Mouse (Mus musculus) lung, embryonic 15.5 days (tissue): ENCODE measurements around the gene Megf8. TPM values are rescaled to one million over a fixed set of nuclear protein-coding genes. Genes with fewer than 3 reads are reported as not detected.

Source experiments
- ATAC-seq: fragments of 200-750 bp; cut with Nextera tagmentation; 2 replicates; pipeline ENCODE4 v1.8.0; 2017; ENCODE audit warnings: moderate number of reproducible peaks, borderline replicate concordance; ENCODE audit not compliant: low FRiP score, low TSS enrichment; ENCODE audit errors: extremely low read depth
- H3K27ac ChIP-seq: fragments of 300-500 bp; sonication (generic); 2 replicates; pipeline ENCODE4 v1.5.1; 2015; ENCODE audit warnings: moderate library complexity, mild to moderate bottlenecking, inconsistent platforms
- H3K27me3 ChIP-seq: fragments of 300-500 bp; sonication (generic); 2 replicates; pipeline ENCODE4 v1.6.1; 2015; ENCODE audit warnings: inconsistent platforms
- H3K36me3 ChIP-seq: fragments of 300-500 bp; sonication (generic); 2 replicates; pipeline ENCODE4 v1.6.1; 2015; ENCODE audit warnings: inconsistent platforms
- H3K4me1 ChIP-seq: fragments of 300-500 bp; sonication (generic); 2 replicates; pipeline ENCODE4 v1.6.1; 2015; ENCODE audit warnings: inconsistent platforms
- H3K4me2 ChIP-seq: fragments of 300-500 bp; sonication (generic); 2 replicates; pipeline ENCODE4 v1.6.1; 2015; ENCODE audit warnings: inconsistent platforms, mild to moderate bottlenecking, moderate library complexity
- H3K4me3 ChIP-seq: fragments of 300-500 bp; sonication (generic); 2 replicates; pipeline ENCODE4 v1.5.1; 2015; ENCODE audit warnings: mild to moderate bottlenecking, inconsistent platforms
- H3K9ac ChIP-seq: fragments of 300-500 bp; sonication (generic); 2 replicates; pipeline ENCODE4 v1.6.1; 2015; ENCODE audit warnings: inconsistent platforms
- H3K9me3 ChIP-seq: fragments of 300-500 bp; sonication (generic); 2 replicates; pipeline ENCODE4 v1.6.1; 2016; ENCODE audit warnings: inconsistent platforms
- WGBS: fragments of 180-500 bp; shearing (Covaris S2); methylation state at CpG from one replicate; pipeline ENCODE4 v1.1.7; 2015; 5-methylcytosine and 5-hydroxymethylcytosine counted together
- polyA plus RNA-seq: library from polyadenylated mRNA; unstranded; fragments of >200 nt; fragmentation: Nextera tagmentation; extraction: Ambion mirVana; gene quantifications from 2 replicates; pipeline ENCODE4 v1.2.1, GENCODE M21; 2015

The Megf8 gene
- polyA plus RNA-seq, 1 experiment from 2014 or later, result 13.5 TPM

DNA sequence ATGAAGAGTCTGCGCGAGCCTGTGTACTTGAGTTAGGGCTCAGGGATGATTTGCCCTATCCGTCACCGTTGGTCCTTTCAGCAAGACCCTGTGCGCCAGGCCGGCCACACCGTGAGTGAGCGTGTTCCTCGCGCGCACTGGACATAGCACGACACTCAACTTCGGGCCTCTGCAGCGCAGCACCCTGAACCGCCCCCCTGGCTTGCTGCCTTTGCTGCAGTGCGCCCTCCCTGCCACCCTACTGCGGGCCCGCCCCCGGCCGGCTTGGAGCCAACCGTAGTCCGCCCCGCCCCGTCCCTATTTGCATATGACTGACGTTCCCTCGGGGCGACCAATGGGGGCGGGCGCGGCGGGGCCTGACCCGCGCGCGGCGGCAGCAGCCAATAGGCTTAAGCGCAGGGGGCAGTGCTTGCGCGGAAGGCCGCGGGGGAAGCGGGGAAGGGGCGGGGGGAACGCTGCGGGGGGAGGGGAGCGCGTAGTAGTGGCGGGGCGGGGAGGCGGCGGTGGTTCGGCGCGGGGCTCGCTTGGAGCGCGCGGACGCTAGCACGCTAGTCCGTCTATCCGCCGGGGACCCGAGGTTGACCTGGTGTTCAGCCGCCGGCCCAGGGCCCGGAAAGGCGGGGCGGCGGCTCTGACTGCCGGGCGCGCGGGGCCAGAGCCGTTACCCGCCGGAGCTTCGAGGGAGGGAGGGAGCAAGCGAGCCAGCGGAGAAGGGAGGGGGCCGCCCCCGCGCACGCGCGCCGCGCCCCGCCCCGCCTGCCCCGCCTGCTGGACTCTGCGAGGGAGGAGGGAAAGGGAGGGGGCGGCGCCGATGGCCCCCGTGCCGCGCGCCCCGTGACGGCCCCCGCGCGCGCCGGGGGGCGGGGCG is 35.0 kb upstream of the Megf8 start:
- 1% methylated on average over 69 of the region's 108 CpGs for WGBS
- H3K36me3 ChIP-seq, result peaks cover 23% of the 10 kb centered on the region
- peak overlapping the region; percentile 100 for H3K27ac ChIP-seq
- H3K9ac ChIP-seq, result peak overlapping the region; percentile 85
- H3K4me3 ChIP-seq, result peak overlapping the region; percentile 84
- ATAC-seq, result peak; percentile 80
- peak overlapping the region; percentile 89 for H3K4me2 ChIP-seq
- no peaks in the 10 kb centered on the region for H3K9me3 ChIP-seq
- H3K27me3 ChIP-seq, result no peaks in the 10 kb centered on the region
- H3K4me1 ChIP-seq, result peaks cover 58% of the 10 kb centered on the region

DNA sequence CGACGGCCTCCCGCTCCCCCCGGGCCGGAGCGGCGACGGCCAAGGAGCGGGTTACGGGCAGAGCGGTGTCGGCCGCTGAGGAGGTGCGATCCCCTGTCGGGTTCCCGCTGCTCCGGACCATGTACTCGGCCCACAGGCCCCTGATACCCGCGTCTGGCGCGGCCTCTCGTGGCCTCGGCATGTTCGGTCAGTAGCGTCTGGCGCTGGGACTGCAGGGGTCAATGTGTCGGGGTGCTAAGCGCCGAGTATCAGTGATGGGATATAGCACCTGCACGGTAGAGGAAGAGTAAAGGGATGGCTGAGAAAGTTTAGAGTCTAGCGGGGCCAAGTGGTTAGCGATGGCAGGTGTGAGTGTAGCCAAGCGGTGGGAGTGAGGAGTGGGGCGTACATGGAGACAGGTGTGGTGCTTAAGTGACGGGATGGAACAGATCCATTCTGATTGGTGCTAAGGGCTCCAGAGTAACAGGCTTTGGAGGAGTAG is 34.2 kb upstream of the Megf8 start:
- peak; percentile 4; the same call in 1 of the 2 replicates for ATAC-seq

DNA sequence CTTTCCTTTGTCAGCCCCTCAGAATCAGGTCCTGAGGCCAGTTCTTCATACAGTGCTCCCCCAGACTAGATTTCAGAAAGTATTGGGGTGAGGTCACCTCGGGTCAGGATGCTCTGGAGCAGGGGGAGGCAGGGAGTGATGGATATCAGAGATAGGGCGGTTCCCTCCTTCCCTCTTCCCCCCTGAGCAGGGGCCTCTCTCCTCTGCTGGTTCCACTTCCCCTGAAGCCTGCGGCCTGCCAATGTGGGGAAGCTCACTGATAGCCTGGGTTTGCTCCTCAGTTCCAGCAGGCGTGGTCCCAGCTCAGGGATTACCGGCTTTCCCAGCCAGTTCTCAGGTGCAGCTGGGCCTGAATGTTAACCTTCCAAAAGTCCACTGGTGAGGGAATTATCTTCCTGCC is 33.3 kb upstream of the Megf8 start:
- H3K4me2 ChIP-seq, result peak overlapping the region; percentile 89
- no peak for ATAC-seq
- H3K36me3 ChIP-seq, result peaks cover 40% of the 10 kb centered on the region
- 7% methylated on average over 5 of the region's 5 CpGs for WGBS
- no peaks in the 10 kb centered on the region for H3K27me3 ChIP-seq
- peaks cover 47% of the 10 kb centered on the region for H3K4me1 ChIP-seq
- H3K9ac ChIP-seq, result peak overlapping the region; percentile 85
- peak overlapping the region; percentile 100 for H3K27ac ChIP-seq
- no peaks in the 10 kb centered on the region for H3K9me3 ChIP-seq
- peak overlapping the region; percentile 84 for H3K4me3 ChIP-seq

More for the DNA sequence above, 34.2 kb upstream of the Megf8 start:
- peaks cover 32% of the 10 kb centered on the region for H3K36me3 ChIP-seq
- H3K9ac ChIP-seq, result peak overlapping the region; percentile 85
- peak overlapping the region; percentile 84 for H3K4me3 ChIP-seq
- H3K4me1 ChIP-seq, result peaks cover 50% of the 10 kb centered on the region
- H3K9me3 ChIP-seq, result no peaks in the 10 kb centered on the region
- WGBS, result under 1% methylated on average over 33 of the region's 36 CpGs
- H3K27me3 ChIP-seq, result no peaks in the 10 kb centered on the region
- peak overlapping the region; percentile 100 for H3K27ac ChIP-seq
- peak overlapping the region; percentile 89 for H3K4me2 ChIP-seq

DNA sequence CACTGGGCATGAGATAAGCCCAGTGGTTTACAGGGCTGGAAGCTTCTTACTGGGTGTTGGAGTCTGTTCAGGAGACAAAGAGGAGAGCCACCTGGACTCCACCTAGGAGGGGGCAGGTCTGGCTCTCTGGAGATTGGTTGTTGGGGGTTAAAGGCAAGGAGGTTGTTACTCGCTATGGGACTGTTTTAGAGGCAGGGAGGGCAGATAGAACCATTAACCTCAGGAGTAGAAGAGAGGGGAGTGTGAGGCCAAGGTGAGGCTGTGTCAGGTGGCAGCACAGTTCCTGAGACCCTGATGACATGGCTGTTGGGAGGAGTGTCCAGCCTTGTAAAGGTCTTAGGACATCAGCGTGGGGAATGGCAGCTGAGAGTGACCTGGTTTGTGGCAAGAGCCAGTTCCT is 32.8 kb upstream of the Megf8 start:
- Histone ChIP-seq H3K27ac (peak overlapping the region; percentile 100), H3K9me3 (no peaks in the 10 kb centered on the region), H3K4me1 (peaks cover 47% of the 10 kb centered on the region), H3K9ac (peak overlapping the region; percentile 85), H3K36me3 (peaks cover 46% of the 10 kb centered on the region), H3K4me2 (peak overlapping the region; percentile 89), H3K27me3 (no peaks in the 10 kb centered on the region), H3K4me3 (peak overlapping the region; percentile 84)
- WGBS, result 65% methylated on average over 2 of the region's 2 CpGs
- no peak for ATAC-seq

DNA sequence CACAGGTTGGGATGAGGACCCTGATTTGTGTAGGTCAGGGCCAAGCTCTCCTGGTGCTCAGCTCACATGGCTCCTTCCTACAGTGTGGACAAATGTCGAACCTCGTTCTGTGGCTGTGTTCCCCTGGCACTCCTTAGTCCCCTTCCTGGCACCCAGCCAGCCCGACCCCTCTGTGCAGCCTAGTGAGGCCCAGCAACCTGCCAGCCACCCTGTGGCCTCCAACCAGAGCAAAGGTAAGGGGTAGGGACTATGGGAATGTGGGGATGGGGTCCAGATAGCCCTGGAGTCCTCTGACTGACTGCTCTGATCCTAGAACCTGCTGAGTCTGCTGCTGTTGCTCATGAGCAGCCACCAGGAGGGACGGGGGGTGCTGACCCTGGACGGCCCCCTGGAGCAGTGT is 32.2 kb upstream of the Megf8 start:
- WGBS, result 59% methylated on average over 5 of the region's 5 CpGs
- Histone ChIP-seq H3K9me3 (no peaks in the 10 kb centered on the region), H3K4me2 (peak overlapping the region; percentile 21; the same call in 1 of the 2 replicates), H3K9ac (no peak overlapping the region), H3K27me3 (no peaks in the 10 kb centered on the region), H3K36me3 (peaks cover 51% of the 10 kb centered on the region), H3K4me3 (no peak overlapping the region), H3K27ac (no peak overlapping the region), H3K4me1 (peaks cover 43% of the 10 kb centered on the region)
- ATAC-seq, result no peak

DNA sequence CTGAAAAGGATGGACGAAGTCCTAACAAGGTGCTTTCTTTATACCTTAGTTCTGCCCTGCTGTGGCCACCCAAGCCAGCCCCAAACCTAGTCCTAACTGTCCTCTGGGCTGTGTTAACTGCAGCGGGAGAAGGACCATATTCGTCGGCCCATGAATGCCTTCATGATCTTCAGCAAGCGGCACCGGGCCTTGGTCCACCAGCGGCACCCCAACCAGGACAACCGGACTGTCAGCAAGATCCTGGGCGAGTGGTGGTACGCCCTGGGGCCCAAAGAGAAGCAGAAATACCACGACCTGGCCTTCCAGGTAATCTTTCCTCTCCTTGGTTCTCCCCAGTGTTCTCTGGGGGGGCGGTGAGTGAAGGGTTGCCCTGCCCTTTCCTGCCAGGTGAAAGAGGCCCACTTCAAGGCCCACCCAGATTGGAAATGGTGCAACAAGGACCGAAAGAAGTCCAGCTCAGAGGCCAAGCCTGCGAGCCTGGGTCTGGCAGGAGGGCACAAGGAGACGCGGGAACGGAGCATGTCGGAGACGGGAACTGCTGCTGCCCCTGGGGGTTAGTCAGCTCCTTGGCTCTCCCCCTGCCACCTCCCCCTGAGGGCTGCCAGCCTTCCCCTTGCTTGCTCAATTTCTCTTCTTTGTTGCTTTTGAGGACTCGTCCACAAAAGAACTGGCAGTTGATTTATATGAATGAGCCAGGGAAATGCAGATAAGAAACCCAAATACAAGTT is 31.3 kb upstream of the Megf8 start:
- 87% methylated on average over 20 of the region's 20 CpGs for WGBS
- H3K36me3 ChIP-seq, result peaks cover 61% of the 10 kb centered on the region
- no peak for ATAC-seq

DNA sequence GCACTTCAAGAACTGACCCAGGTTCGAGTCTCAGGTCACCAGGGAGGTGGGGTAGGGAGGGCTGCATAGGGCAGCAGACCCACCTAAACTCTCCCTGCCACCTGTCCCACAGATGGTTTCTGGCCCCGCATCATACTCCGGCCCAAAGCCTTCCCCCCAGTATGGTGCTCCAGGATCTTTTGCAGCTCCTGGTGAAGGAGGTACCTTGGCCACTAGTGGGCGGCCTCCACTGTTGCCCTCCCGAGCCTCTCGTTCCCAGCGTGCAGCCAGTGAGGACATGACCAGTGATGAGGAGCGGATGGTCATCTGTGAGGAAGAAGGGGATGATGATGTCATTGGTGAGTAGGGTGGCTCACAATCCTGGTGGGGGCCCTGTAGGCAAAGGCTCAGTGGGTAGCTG is 30.0 kb upstream of the Megf8 start:
- H3K9ac ChIP-seq, result no peak overlapping the region
- H3K4me1 ChIP-seq, result peaks cover 28% of the 10 kb centered on the region
- H3K4me2 ChIP-seq, result no peak overlapping the region
- no peaks in the 10 kb centered on the region for H3K9me3 ChIP-seq
- no peaks in the 10 kb centered on the region for H3K27me3 ChIP-seq
- peaks cover 74% of the 10 kb centered on the region for H3K36me3 ChIP-seq
- no peak overlapping the region for H3K27ac ChIP-seq
- 73% methylated on average over 8 of the region's 8 CpGs for WGBS
- no peak for ATAC-seq
- no peak overlapping the region for H3K4me3 ChIP-seq

More for the DNA sequence above, 31.3 kb upstream of the Megf8 start:
- H3K4me2 ChIP-seq, result no peak overlapping the region
- no peaks in the 10 kb centered on the region for H3K9me3 ChIP-seq
- H3K27me3 ChIP-seq, result no peaks in the 10 kb centered on the region
- no peak overlapping the region for H3K4me3 ChIP-seq
- peaks cover 34% of the 10 kb centered on the region for H3K4me1 ChIP-seq
- H3K27ac ChIP-seq, result no peak overlapping the region
- no peak overlapping the region for H3K9ac ChIP-seq

DNA sequence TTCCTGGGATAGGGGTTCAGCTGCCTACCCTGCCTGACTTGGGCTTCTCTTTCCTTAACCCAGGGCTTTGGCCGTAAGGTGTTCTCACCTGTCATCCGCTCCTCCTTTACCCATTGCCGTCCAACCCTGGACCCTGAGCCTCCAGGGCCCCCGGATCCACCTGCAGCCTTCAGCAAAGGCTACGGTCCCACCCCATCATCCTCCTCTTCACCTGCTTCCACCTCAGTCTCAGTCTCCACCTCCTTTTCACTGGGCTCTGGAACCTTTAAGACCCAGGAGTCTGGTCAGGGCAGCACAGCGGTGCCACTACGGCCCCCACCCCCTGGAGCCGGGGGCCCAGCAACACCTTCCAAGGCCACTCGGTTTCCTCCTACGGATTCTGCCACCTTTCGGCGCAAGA is 29.0 kb upstream of the Megf8 start:
- WGBS, result 89% methylated on average over 12 of the region's 12 CpGs
- Histone ChIP-seq H3K4me2 (no peak overlapping the region), H3K36me3 (peaks cover 84% of the 10 kb centered on the region), H3K9ac (no peak overlapping the region), H3K4me3 (no peak overlapping the region), H3K27ac (no peak overlapping the region), H3K27me3 (no peaks in the 10 kb centered on the region), H3K4me1 (peaks cover 25% of the 10 kb centered on the region), H3K9me3 (no peaks in the 10 kb centered on the region)
- no peak for ATAC-seq

DNA sequence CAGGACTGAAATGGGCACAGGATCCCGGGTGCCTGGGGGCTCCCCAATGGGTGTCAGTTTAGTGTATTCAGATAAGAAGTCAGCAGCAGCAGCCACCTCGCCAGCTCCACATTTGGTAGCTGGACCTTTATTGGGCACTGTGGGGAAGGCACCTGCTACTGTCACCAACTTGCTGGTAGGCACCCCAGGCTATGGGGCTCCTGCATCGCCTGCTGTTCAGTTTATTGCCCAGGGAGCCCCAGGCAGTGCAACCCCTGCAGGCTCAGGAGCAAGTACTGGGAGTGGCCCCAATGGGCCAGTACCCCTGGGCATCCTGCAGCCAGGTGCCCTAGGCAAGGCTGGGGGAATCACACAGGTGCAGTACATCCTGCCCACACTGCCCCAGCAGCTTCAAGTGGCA is 28.2 kb upstream of the Megf8 start:
- peaks cover 91% of the 10 kb centered on the region for H3K36me3 ChIP-seq
- no peak overlapping the region for H3K4me2 ChIP-seq
- H3K9ac ChIP-seq, result no peak overlapping the region
- H3K27me3 ChIP-seq, result no peaks in the 10 kb centered on the region
- H3K9me3 ChIP-seq, result no peaks in the 10 kb centered on the region
- H3K4me3 ChIP-seq, result no peak overlapping the region
- 83% methylated on average over 3 of the region's 3 CpGs for WGBS
- ATAC-seq, result no peak
- peaks cover 19% of the 10 kb centered on the region for H3K4me1 ChIP-seq
- no peak overlapping the region for H3K27ac ChIP-seq

DNA sequence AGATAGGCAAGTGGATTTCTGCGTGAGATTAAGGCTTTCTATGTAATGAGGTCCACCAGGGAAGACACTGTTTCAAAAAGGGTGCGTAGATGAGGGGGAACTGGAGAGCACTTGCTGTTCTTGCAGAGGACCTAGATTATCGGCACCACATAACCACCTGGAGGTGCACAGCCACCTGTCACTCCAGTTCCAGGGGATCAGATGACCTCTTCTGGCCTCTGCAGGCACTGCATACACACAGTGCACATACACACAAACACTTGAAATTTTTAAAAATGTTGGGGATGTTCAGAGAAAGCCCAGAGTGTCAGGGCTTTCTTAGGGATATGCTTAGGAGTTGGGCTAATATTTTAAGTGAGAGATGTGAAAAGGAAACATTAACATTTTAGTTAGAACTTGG is 27.0 kb upstream of the Megf8 start:
- no peak for ATAC-seq
- Histone ChIP-seq H3K36me3 (peaks cover 99% of the 10 kb centered on the region), H3K27me3 (no peaks in the 10 kb centered on the region), H3K9me3 (no peaks in the 10 kb centered on the region), H3K4me3 (no peak overlapping the region), H3K4me2 (no peak overlapping the region), H3K9ac (no peak overlapping the region), H3K27ac (no peak overlapping the region), H3K4me1 (peaks cover 7% of the 10 kb centered on the region)
- 93% methylated on average over 3 of the region's 3 CpGs for WGBS

DNA sequence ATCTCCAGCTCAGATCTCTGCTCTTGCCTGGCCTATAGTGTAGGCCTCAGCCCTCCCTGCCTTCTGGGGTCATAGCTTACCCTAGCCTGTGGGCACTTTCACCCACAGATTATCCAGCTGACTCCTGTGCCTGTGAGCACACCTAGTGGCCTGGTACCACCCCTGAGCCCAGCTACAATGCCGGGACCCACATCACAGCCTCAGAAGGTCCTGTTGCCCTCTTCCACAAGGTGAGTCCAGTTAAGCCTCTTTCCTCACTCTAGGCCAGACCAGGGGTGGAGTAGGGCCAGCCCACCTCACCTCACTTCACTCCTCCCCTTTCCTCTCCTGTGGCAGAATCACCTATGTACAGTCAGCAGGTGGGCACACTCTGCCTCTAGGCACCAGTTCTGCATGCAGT is 26.5 kb upstream of the Megf8 start:
- Histone ChIP-seq H3K9ac (no peak overlapping the region), H3K27me3 (no peaks in the 10 kb centered on the region), H3K4me2 (no peak overlapping the region), H3K9me3 (no peaks in the 10 kb centered on the region), H3K27ac (no peak overlapping the region), H3K36me3 (peaks cover 99% of the 10 kb centered on the region), H3K4me1 (peaks cover 4% of the 10 kb centered on the region; the same call in 1 of the 2 replicates), H3K4me3 (no peak overlapping the region)
- WGBS, result 96% methylated on average over 1 of the region's 1 CpGs
- ATAC-seq, result no peak

DNA sequence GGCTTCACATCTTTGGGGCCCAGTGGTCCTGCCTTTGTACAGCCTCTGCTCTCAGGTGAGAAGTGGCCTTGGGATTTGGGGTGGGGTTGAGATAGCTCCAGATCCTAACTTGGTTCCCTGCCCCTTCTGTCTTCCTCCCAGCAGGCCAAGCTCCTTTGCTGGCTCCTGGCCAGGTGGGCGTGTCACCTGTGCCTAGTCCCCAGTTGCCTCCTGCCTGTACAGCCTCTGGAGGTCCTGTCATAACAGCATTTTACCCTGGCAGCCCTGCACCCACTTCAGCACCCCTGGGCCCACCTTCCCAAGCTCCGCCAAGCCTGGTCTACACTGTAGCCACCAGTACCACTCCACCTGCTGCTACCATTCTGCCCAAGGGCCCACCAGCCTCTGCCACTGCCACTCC is 26.1 kb upstream of the Megf8 start:
- Histone ChIP-seq H3K9ac (no peak overlapping the region), H3K4me2 (no peak overlapping the region), H3K27me3 (no peaks in the 10 kb centered on the region), H3K27ac (no peak overlapping the region), H3K4me3 (no peak overlapping the region), H3K9me3 (no peaks in the 10 kb centered on the region), H3K4me1 (peaks cover 8% of the 10 kb centered on the region; the same call in 1 of the 2 replicates), H3K36me3 (peaks cover 98% of the 10 kb centered on the region)
- ATAC-seq, result no peak
- WGBS, result 76% methylated on average over 2 of the region's 2 CpGs
